Mouse (Mus musculus): ENCODE data around the gene Ptk7.

- TF ChIP-seq POLR2A (IDR thresholded peaks at IDR 0.05; ENCODE audit: extremely low read depth, insufficient read depth, low read length) (no peak), CTCF (IDR thresholded peaks at IDR 0.05; ENCODE audit: extremely low read depth, insufficient read depth, low read length) (no peak)
Observed at GRCm38 (mm10) chr17:46519971-46520370, 109.3 kb downstream of the Ptk7 start.
